Mouse (Mus musculus): ENCODE measurements around the gene Ubxn11. TPM values are rescaled to one million over a fixed set of nuclear protein-coding genes. Genes with fewer than 3 reads are reported as not detected.
A peak's percentile ranks its signal among the peaks of the same experiment; 100 is the strongest.

Ubxn11 gene
- polyA plus RNA-seq, 2 experiments, result 1.4 to 2.0 TPM

DNA sequence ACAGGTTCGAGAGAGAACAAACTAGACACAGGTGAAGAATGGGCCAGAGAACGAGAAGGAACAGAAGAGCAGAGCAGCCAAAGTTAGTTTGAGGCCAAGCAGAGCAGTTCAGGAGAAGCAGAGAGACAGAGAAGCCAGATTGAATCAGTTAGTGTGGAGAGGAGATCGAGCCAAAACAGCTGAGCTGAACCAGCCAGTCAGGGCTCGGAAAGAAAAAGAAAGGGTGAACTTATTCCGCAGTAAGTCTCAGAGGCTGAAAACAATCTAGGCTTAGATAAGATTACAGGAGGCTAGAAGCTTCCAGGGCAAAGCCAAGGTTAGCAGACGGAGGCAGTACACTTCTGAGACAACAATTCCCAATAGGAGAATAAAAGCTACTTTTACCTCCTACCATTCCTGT, 62.7 kb downstream of the Ubxn11 start:
- no peaks in the 10 kb centered on the region for H3K9me3 ChIP-seq (ENCODE audit: control insufficient read depth, low read length)
- peaks cover 9% of the 10 kb centered on the region; the same call in 1 of the 2 replicates for H3K36me3 ChIP-seq (replicated peaks; ENCODE audit: control insufficient read depth, insufficient read depth, low read depth)
- H3K4me2 ChIP-seq (ENCODE audit: low read depth), result peak overlapping the region; percentile 44
- H3K9ac ChIP-seq (replicated peaks), result peak overlapping the region; percentile 29; the same call in 1 of the 2 replicates
- H3K27me3 ChIP-seq (ENCODE audit: control insufficient read depth, insufficient read depth, low read length), result no peaks in the 10 kb centered on the region
- TF ChIP-seq CTCF (IDR thresholded peaks at IDR 0.05; ENCODE audit: low read depth), result no peak
- TF ChIP-seq EP300 (IDR thresholded peaks at IDR 0.05; ENCODE audit: low read depth), result no peak
- 23% methylated on average over 6 of the region's 6 CpGs for whole genome bisulfite sequencing (ENCODE audit: insufficient replicate concordance)
- H3K4me3 ChIP-seq (ENCODE audit: insufficient read depth in 1 of 2, low read depth in 2 of 2, low read length in 2 of 2), result no peak overlapping the region; a peak in 1 of 4 replicates
- ATAC-seq (ENCODE audit: insufficient read depth) (peak; percentile 64; the same call in 1 of the 2 replicates), DNase-seq (ENCODE audit: low read depth in 3 of 3, low spot score in 3 of 3) (peak in 2 of 3 experiments; percentile 23 to 30)
- H3K4me1 ChIP-seq (replicated peaks; ENCODE audit: control insufficient read depth in 2 of 2, insufficient read depth in 2 of 2, low read length in 1 of 2), result peaks cover 16% of the 10 kb centered on the region in 2 experiments
- H3K27ac ChIP-seq, result peak overlapping the region; percentile 60

GRCm38 (mm10) chr4:134165548-134166465, 63.4 kb downstream of the Ubxn11 start:
- WGBS (ENCODE audit: insufficient replicate concordance), result 73% methylated on average over 3 of the region's 3 CpGs
- Histone ChIP-seq H3K27ac (peak overlapping the region; percentile 60), H3K27me3 (ENCODE audit: control insufficient read depth, insufficient read depth, low read length) (no peaks in the 10 kb centered on the region), H3K9me3 (ENCODE audit: control insufficient read depth, low read length) (no peaks in the 10 kb centered on the region), H3K9ac (replicated peaks) (peak overlapping the region; percentile 10; the same call in 1 of the 2 replicates), H3K36me3 (replicated peaks; ENCODE audit: control insufficient read depth, insufficient read depth, low read depth) (peaks cover 12% of the 10 kb centered on the region; the same call in 1 of the 2 replicates), H3K4me2 (ENCODE audit: low read depth) (peak overlapping the region; percentile 44), H3K4me1 (replicated peaks; ENCODE audit: control insufficient read depth in 2 of 2, insufficient read depth in 2 of 2, low read length in 1 of 2) (peaks cover 16% of the 10 kb centered on the region in 2 experiments), H3K4me3 (ENCODE audit: insufficient read depth in 1 of 2, low read depth in 2 of 2, low read length in 2 of 2) (no peak overlapping the region)
- DNase-seq (ENCODE audit: low read depth in 3 of 3, low spot score in 3 of 3), result peak in 2 of 3 experiments; percentile 45 to 64
- ATAC-seq (ENCODE audit: insufficient read depth), result peak; percentile 78
- no peak for TF ChIP-seq CTCF (IDR thresholded peaks at IDR 0.05; ENCODE audit: low read depth)
- TF ChIP-seq EP300 (IDR thresholded peaks at IDR 0.05; ENCODE audit: low read depth), result peak; percentile 81

- H3K9me3 ChIP-seq (ENCODE audit: control insufficient read depth, low read length), result no peaks in the 10 kb centered on the region
- H3K9ac ChIP-seq (replicated peaks), result no peak overlapping the region
- TF ChIP-seq CTCF (IDR thresholded peaks at IDR 0.05; ENCODE audit: low read depth) (peak; percentile 51), EP300 (IDR thresholded peaks at IDR 0.05; ENCODE audit: low read depth) (no peak)
- 84% methylated on average over 3 of the region's 3 CpGs for WGBS (ENCODE audit: insufficient replicate concordance)
- H3K4me2 ChIP-seq (ENCODE audit: low read depth), result no peak overlapping the region
- no peaks in the 10 kb centered on the region for H3K27me3 ChIP-seq (ENCODE audit: control insufficient read depth, insufficient read depth, low read length)
- ATAC-seq (ENCODE audit: insufficient read depth) (no peak), DNase-seq (ENCODE audit: low read depth in 3 of 3, low spot score in 3 of 3) (no peak)
- no peak overlapping the region for H3K27ac ChIP-seq
- H3K4me1 ChIP-seq (replicated peaks; ENCODE audit: control insufficient read depth in 2 of 2, insufficient read depth in 2 of 2, low read length in 1 of 2), result peaks cover 16% of the 10 kb centered on the region in 2 experiments
- H3K4me3 ChIP-seq (ENCODE audit: insufficient read depth in 1 of 2, low read depth in 2 of 2, low read length in 2 of 2), result no peak overlapping the region
- H3K36me3 ChIP-seq (replicated peaks; ENCODE audit: control insufficient read depth, insufficient read depth, low read depth), result peaks cover 12% of the 10 kb centered on the region; the same call in 1 of the 2 replicates
Measured at GRCm38 (mm10) chr4:134166906-134167305, 64.5 kb downstream of the Ubxn11 start.

- Histone ChIP-seq H3K27ac (no peak overlapping the region), H3K4me3 (ENCODE audit: insufficient read depth in 1 of 2, low read depth in 2 of 2, low read length in 2 of 2) (no peak overlapping the region), H3K9ac (replicated peaks) (no peak overlapping the region), H3K9me3 (ENCODE audit: control insufficient read depth, low read length) (no peaks in the 10 kb centered on the region), H3K4me1 (replicated peaks; ENCODE audit: control insufficient read depth in 2 of 2, insufficient read depth in 2 of 2, low read length in 1 of 2) (no peaks in the 10 kb centered on the region), H3K4me2 (ENCODE audit: low read depth) (no peak overlapping the region), H3K36me3 (replicated peaks; ENCODE audit: control insufficient read depth, insufficient read depth, low read depth) (peaks cover 6% of the 10 kb centered on the region), H3K27me3 (ENCODE audit: control insufficient read depth, insufficient read depth, low read length) (no peaks in the 10 kb centered on the region)
- ATAC-seq (ENCODE audit: insufficient read depth), result no peak
- DNase-seq (ENCODE audit: low read depth in 3 of 3, low spot score in 3 of 3), result no peak
- 74% methylated on average over 3 of the region's 3 CpGs for WGBS (ENCODE audit: insufficient replicate concordance)
- TF ChIP-seq EP300 (IDR thresholded peaks at IDR 0.05; ENCODE audit: low read depth) (no peak), CTCF (IDR thresholded peaks at IDR 0.05; ENCODE audit: low read depth) (no peak)
Measured at GRCm38 (mm10) chr4:134172391-134172790, 70.0 kb downstream of the Ubxn11 start.

Other genes with a start within 250 kb of the Ubxn11 start
- gene Rps6ka1, start 214.8 kb upstream of the Ubxn11 start, polyA plus RNA-seq (2012; rRNA removed), result 27.9 and 28.4 TPM in 2 replicates
- gene Rps6ka1, start 214.8 kb upstream of the Ubxn11 start, polyA plus RNA-seq (2014; fragmentation: Nextera tagmentation; extraction: Ambion mirVana), result 48.4 and 53.0 TPM in 2 replicates
- gene Hmgn2, start 133.9 kb upstream of the Ubxn11 start, polyA plus RNA-seq (2012; rRNA removed), result 120 and 233 TPM in 2 replicates
- 665 and 670 TPM in 2 replicates for gene Hmgn2, start 133.9 kb upstream of the Ubxn11 start, polyA plus RNA-seq (2014; fragmentation: Nextera tagmentation; extraction: Ambion mirVana)
- gene Dhdds, start 101.7 kb upstream of the Ubxn11 start, polyA plus RNA-seq (2012; rRNA removed), result 10.5 and 13.3 TPM in 2 replicates
- gene Dhdds, start 101.7 kb upstream of the Ubxn11 start, polyA plus RNA-seq (2014; fragmentation: Nextera tagmentation; extraction: Ambion mirVana), result 16.8 and 17.8 TPM in 2 replicates
- gene Lin28a, start 83.7 kb upstream of the Ubxn11 start, polyA plus RNA-seq (2012; rRNA removed), result 0.70 and 0.95 TPM in 2 replicates
- 0.28 and 0.42 TPM in 2 replicates for gene Lin28a, start 83.7 kb upstream of the Ubxn11 start, polyA plus RNA-seq (2014; fragmentation: Nextera tagmentation; extraction: Ambion mirVana)
- gene Zfp683, start 48.7 kb upstream of the Ubxn11 start, polyA plus RNA-seq (2012; rRNA removed), result 0.03 and 0.06 TPM in 2 replicates
- not detected in 2 replicates for gene Zfp683, start 48.7 kb upstream of the Ubxn11 start, polyA plus RNA-seq (2014; fragmentation: Nextera tagmentation; extraction: Ambion mirVana)
- gene Crybg2, start 41.8 kb upstream of the Ubxn11 start, polyA plus RNA-seq (2012; rRNA removed), result 0.23 TPM in 2 replicates
- 0.42 and 0.67 TPM in 2 replicates for gene Crybg2, start 41.8 kb upstream of the Ubxn11 start, polyA plus RNA-seq (2014; fragmentation: Nextera tagmentation; extraction: Ambion mirVana)
- 17.1 and 31.5 TPM in 2 replicates for gene Cd52, start 7.5 kb upstream of the Ubxn11 start, polyA plus RNA-seq (2012; rRNA removed)
- 31.0 and 36.7 TPM in 2 replicates for gene Cd52, start 7.5 kb upstream of the Ubxn11 start, polyA plus RNA-seq (2014; fragmentation: Nextera tagmentation; extraction: Ambion mirVana)
- gene Sh3bgrl3, start 26.2 kb downstream of the Ubxn11 start, polyA plus RNA-seq (2012; rRNA removed), result 70.8 and 79.9 TPM in 2 replicates
- gene Sh3bgrl3, start 26.2 kb downstream of the Ubxn11 start, polyA plus RNA-seq (2014; fragmentation: Nextera tagmentation; extraction: Ambion mirVana), result 142 and 153 TPM in 2 replicates
- gene Cep85, start 84.5 kb downstream of the Ubxn11 start, polyA plus RNA-seq (2012; rRNA removed), result 14.2 and 16.9 TPM in 2 replicates
- 30.2 and 35.2 TPM in 2 replicates for gene Cep85, start 84.5 kb downstream of the Ubxn11 start, polyA plus RNA-seq (2014; fragmentation: Nextera tagmentation; extraction: Ambion mirVana)
- gene Gm7534, start 100.4 kb downstream of the Ubxn11 start, polyA plus RNA-seq (2012; rRNA removed), result not detected in 2 replicates
- not detected in 2 replicates for gene Gm7534, start 100.4 kb downstream of the Ubxn11 start, polyA plus RNA-seq (2014; fragmentation: Nextera tagmentation; extraction: Ambion mirVana)
- gene Catsper4, start 124.8 kb downstream of the Ubxn11 start, polyA plus RNA-seq (2012; rRNA removed), result not detected in 2 replicates
- gene Catsper4, start 124.8 kb downstream of the Ubxn11 start, polyA plus RNA-seq (2014; fragmentation: Nextera tagmentation; extraction: Ambion mirVana), result not detected in 2 replicates
- gene Cnksr1, start 135.8 kb downstream of the Ubxn11 start, polyA plus RNA-seq (2012; rRNA removed), result 0.05 and 0.06 TPM in 2 replicates
- 0.35 TPM in 1 of 2 replicates, not detected in the other for gene Cnksr1, start 135.8 kb downstream of the Ubxn11 start, polyA plus RNA-seq (2014; fragmentation: Nextera tagmentation; extraction: Ambion mirVana)
- not detected in 2 replicates for gene E130218I03Rik, start 141.1 kb downstream of the Ubxn11 start, polyA plus RNA-seq (2012; rRNA removed)
- not detected in 2 replicates for gene E130218I03Rik, start 141.1 kb downstream of the Ubxn11 start, polyA plus RNA-seq (2014; fragmentation: Nextera tagmentation; extraction: Ambion mirVana)
- 5.6 and 6.4 TPM in 2 replicates for gene Zfp593, start 143.0 kb downstream of the Ubxn11 start, polyA plus RNA-seq (2012; rRNA removed)
- gene Zfp593, start 143.0 kb downstream of the Ubxn11 start, polyA plus RNA-seq (2014; fragmentation: Nextera tagmentation; extraction: Ambion mirVana), result 7.1 TPM in 2 replicates
- not detected in 2 replicates for gene Gm30191, start 144.4 kb downstream of the Ubxn11 start, polyA plus RNA-seq (2012; rRNA removed)
- gene Gm30191, start 144.4 kb downstream of the Ubxn11 start, polyA plus RNA-seq (2014; fragmentation: Nextera tagmentation; extraction: Ambion mirVana), result not detected in 2 replicates
- 0.77 and 1.1 TPM in 2 replicates for gene Grrp1, start 151.5 kb downstream of the Ubxn11 start, polyA plus RNA-seq (2012; rRNA removed)
- 0.40 and 0.55 TPM in 2 replicates for gene Grrp1, start 151.5 kb downstream of the Ubxn11 start, polyA plus RNA-seq (2014; fragmentation: Nextera tagmentation; extraction: Ambion mirVana)
- gene Pdik1l, start 185.3 kb downstream of the Ubxn11 start, polyA plus RNA-seq (2012; rRNA removed), result 2.8 and 4.5 TPM in 2 replicates
- 11.7 and 12.4 TPM in 2 replicates for gene Pdik1l, start 185.3 kb downstream of the Ubxn11 start, polyA plus RNA-seq (2014; fragmentation: Nextera tagmentation; extraction: Ambion mirVana)
- gene Trim63, start 212.6 kb downstream of the Ubxn11 start, polyA plus RNA-seq (2012; rRNA removed), result 0.07 TPM in 1 of 2 replicates, not detected in the other
- not detected in 2 replicates for gene Trim63, start 212.6 kb downstream of the Ubxn11 start, polyA plus RNA-seq (2014; fragmentation: Nextera tagmentation; extraction: Ambion mirVana)
- gene Slc30a2, start 240.6 kb downstream of the Ubxn11 start, polyA plus RNA-seq (2012; rRNA removed), result 0.02 TPM in 1 of 2 replicates, not detected in the other
- not detected in 2 replicates for gene Slc30a2, start 240.6 kb downstream of the Ubxn11 start, polyA plus RNA-seq (2014; fragmentation: Nextera tagmentation; extraction: Ambion mirVana)